Mouse (Mus musculus) erythroblast, embryonic 14.5 days (primary cell): ENCODE measurements around the gene Pcbp2.

Experiments used
- GATA1 ChIP-seq: IDR thresholded peaks from 2 replicates; pipeline ENCODE4 v1.6.1; 2012; ENCODE audit warnings: low read length, inconsistent platforms, mixed read lengths
- TAL1 ChIP-seq: IDR thresholded peaks from 3 replicates; pipeline ENCODE4 v1.6.1; 2012; ENCODE audit warnings: low read length, inconsistent platforms, mixed read lengths

GRCm38 (mm10) chr15:102471295-102471645 is 931 bp downstream of the Pcbp2 start:
- no peak for TF ChIP-seq GATA1
- TF ChIP-seq TAL1: no peak
